Mouse (Mus musculus) midbrain, embryonic 14.5 days (tissue): ENCODE data around the gene Rbfox2. TPM values are rescaled to one million over a fixed set of nuclear protein-coding genes. Genes with fewer than 3 reads are reported as not detected.

Experiments
- ATAC-seq: fragments of 200-750 bp; cut with Nextera tagmentation; 2 replicates; pipeline ENCODE4 v1.8.0; 2017; ENCODE audit warnings: moderate number of reproducible peaks, moderate library complexity; ENCODE audit not compliant: low FRiP score, low TSS enrichment
- DNase-seq: peaks from one replicate; pipeline ENCODE4 v3.0.0-alpha.2; 2015
- H3K27ac ChIP-seq: fragments of 300-500 bp; sonication (generic); replicated peaks from 2 replicates; pipeline ENCODE4 v1.5.1; 2014; ENCODE audit warnings: mild to moderate bottlenecking, low read depth, low read length, moderate library complexity
- H3K27me3 ChIP-seq: fragments of 300-500 bp; sonication (generic); 2 replicates; pipeline ENCODE4 v1.6.1; 2014; ENCODE audit warnings: low read length, control low read depth, mixed read lengths; ENCODE audit not compliant: control insufficient read depth, insufficient read depth
- H3K36me3 ChIP-seq: fragments of 300-500 bp; sonication (generic); 2 replicates; pipeline ENCODE4 v1.6.1; 2014; ENCODE audit warnings: low read length, control low read depth; ENCODE audit not compliant: control insufficient read depth, insufficient read depth
- H3K4me1 ChIP-seq: fragments of 300-500 bp; sonication (generic); 2 replicates; pipeline ENCODE4 v1.6.1; 2014; ENCODE audit warnings: mild to moderate bottlenecking, antibody characterized with exemption, low read length, control low read depth; ENCODE audit not compliant: control insufficient read depth, insufficient read depth
- H3K4me2 ChIP-seq: fragments of 300-500 bp; sonication (generic); 2 replicates; pipeline ENCODE4 v1.6.1; 2014; ENCODE audit warnings: mild to moderate bottlenecking, low read length, moderate library complexity
- H3K4me3 ChIP-seq: fragments of 300-500 bp; sonication (generic); replicated peaks from 2 replicates; pipeline ENCODE4 v1.5.1; 2014; ENCODE audit warnings: low read depth, low read length
- H3K9ac ChIP-seq: fragments of 300-500 bp; sonication (generic); replicated peaks from 2 replicates; pipeline ENCODE4 v1.6.1; 2014; ENCODE audit warnings: mild to moderate bottlenecking, low read length, moderate library complexity
- H3K9me3 ChIP-seq: fragments of 300-500 bp; sonication (generic); 2 replicates; pipeline ENCODE4 v1.6.1; 2016; ENCODE audit warnings: low read length, control low read depth, mixed read lengths; ENCODE audit not compliant: control insufficient read depth
- WGBS: fragments of 180-500 bp; shearing (Covaris S2); extraction: QIAGEN DNeasy Blood & Tissue Kit; methylation state at CpG from one replicate; pipeline ENCODE4 v1.1.7; 2014; 5-methylcytosine and 5-hydroxymethylcytosine counted together
- polyA plus RNA-seq: library from polyadenylated mRNA; unstranded; fragments of >200 nt; fragmentation: Nextera tagmentation; extraction: Ambion mirVana; gene quantifications from 2 replicates; pipeline ENCODE4 v1.2.1, GENCODE M21; 2014

The Rbfox2 gene
- polyA plus RNA-seq, 1 experiment from 2014 or later, result 195 TPM

DNA sequence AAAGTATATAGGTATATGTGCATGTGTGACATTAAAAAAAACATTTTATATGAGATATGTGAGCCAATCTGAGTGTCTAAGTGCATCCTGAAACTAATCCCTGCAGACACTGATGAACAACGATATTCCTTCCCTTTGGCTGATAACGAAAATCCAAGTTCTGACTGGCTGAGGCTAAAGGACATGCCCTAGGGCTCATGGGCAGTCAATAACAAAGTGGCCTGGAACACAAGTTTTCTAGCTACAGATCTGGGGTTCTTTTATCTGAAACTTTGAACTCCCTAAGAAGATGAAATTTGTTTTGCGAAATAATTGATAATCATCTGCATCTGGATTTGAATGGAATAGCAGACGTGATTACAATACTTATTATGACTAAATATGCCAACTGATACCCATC, 66.2 kb downstream of the Rbfox2 start:
- Histone ChIP-seq H3K27ac (no peak overlapping the region), H3K4me1 (peaks cover 22% of the 10 kb centered on the region), H3K9ac (no peak overlapping the region), H3K36me3 (no peaks in the 10 kb centered on the region), H3K27me3 (no peaks in the 10 kb centered on the region), H3K4me3 (no peak overlapping the region), H3K4me2 (no peak overlapping the region), H3K9me3 (no peaks in the 10 kb centered on the region)
- DNase-seq, result no peak
- 82% methylated on average over 4 of the region's 4 CpGs for WGBS
- ATAC-seq, result no peak

DNA sequence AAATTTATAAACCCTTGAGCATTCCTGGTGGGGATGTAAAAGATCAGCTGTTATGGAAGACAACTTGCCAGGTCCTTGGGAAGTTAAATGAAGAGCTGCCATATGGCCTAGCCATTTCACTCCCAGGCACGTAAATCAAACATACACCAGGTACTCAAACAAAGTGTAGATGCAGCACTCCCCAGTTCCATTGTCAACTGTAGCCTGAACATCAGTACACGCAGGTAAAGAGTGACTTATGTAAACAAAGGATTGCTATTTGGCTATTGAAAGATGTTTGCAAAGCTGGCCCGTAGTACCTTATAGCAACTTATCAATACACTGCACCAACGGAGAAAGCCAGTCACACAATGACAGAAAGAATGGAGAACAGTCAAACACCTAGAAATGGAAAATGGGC, 67.2 kb downstream of the Rbfox2 start:
- H3K4me3 ChIP-seq, result no peak overlapping the region
- ATAC-seq, result no peak
- no peaks in the 10 kb centered on the region for H3K36me3 ChIP-seq
- no peak overlapping the region for H3K9ac ChIP-seq
- 0 out of 2 replicates have a peak overlapping the region, but pooled peaks have one; percentile 20 for H3K27ac ChIP-seq
- H3K9me3 ChIP-seq, result no peaks in the 10 kb centered on the region
- no peaks in the 10 kb centered on the region for H3K27me3 ChIP-seq
- 85% methylated on average over 4 of the region's 4 CpGs for WGBS
- H3K4me1 ChIP-seq, result peaks cover 23% of the 10 kb centered on the region
- no peak for DNase-seq
- no peak overlapping the region for H3K4me2 ChIP-seq

DNA sequence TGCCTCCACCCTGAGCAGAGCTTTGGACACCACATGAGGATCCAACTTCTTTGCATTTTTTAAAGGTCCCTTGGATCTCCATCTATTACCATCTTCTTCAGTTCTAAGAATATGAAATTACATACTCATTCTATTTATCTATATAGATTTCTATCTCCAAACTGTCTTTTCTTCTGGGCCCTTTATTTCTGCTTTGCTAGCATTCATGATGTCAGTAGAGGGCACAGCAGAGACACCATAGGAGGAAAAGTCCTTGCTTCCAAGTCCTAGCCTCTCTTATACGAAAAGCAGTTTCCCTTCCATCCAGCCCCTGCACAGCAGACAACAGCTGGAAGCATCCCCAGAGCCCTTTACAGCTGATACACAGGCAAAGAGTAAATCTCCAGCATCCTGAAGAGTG, 69.1 kb downstream of the Rbfox2 start:
- Histone ChIP-seq H3K36me3 (no peaks in the 10 kb centered on the region), H3K27me3 (no peaks in the 10 kb centered on the region), H3K4me2 (no peak overlapping the region), H3K27ac (no peak overlapping the region), H3K9me3 (no peaks in the 10 kb centered on the region), H3K4me3 (no peak overlapping the region), H3K9ac (no peak overlapping the region), H3K4me1 (peaks cover 12% of the 10 kb centered on the region)
- DNase-seq (no peak), ATAC-seq (no peak)
- 51% methylated on average over 1 of the region's 1 CpGs for WGBS

DNA sequence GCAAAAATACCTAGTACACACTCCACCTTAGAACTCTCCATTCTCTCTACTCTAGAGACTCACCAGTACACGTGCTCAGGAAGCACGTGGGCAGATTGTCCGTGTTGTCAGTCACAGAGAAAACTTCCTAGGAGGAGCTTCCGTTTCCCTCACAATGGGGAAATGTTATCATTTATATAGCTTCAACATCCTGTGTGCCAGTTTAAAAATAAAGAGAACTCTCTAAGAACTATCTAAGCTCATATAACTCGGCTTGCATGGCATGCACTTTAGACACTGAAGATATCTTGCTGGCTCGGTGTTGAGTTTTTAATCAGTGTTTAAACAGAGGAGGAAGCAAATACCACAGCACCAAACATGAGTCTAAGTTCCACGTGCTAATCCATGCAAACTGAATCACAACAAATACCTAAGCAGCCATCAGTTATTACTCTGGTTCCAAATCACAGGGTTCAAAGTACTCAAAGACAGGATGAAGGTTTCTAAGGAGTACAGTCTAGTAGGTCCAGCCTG, 70.7 kb downstream of the Rbfox2 start:
- peaks cover 12% of the 10 kb centered on the region for H3K4me1 ChIP-seq
- DNase-seq, result no peak
- no peak overlapping the region for H3K9ac ChIP-seq
- ATAC-seq, result no peak
- H3K4me2 ChIP-seq, result no peak overlapping the region
- no peaks in the 10 kb centered on the region for H3K27me3 ChIP-seq
- no peaks in the 10 kb centered on the region for H3K9me3 ChIP-seq
- H3K4me3 ChIP-seq, result no peak overlapping the region
- H3K27ac ChIP-seq, result no peak overlapping the region
- no peaks in the 10 kb centered on the region for H3K36me3 ChIP-seq
- 84% methylated on average over 7 of the region's 7 CpGs for WGBS

DNA sequence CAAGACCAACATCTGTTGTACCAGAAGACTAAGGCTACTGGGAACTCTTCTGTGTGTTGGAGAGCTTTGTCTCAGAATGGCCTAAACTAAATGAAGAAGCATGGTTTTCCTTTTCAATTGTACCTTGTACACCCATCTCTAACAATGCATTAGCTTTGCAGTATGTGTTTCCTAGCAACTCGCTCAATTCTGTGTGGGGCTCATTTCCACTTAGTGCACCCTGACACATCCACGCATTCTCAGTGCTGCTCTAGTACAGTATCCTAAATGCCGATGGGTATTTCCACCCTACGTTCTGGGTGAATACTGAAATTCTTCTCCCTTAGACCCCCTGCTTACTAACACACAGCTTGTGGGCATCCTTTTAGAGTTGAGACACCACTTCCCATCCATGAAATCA, 71.3 kb downstream of the Rbfox2 start:
- H3K4me1 ChIP-seq, result peaks cover 12% of the 10 kb centered on the region
- H3K4me2 ChIP-seq, result no peak overlapping the region
- no peaks in the 10 kb centered on the region for H3K27me3 ChIP-seq
- no peak for DNase-seq
- H3K9me3 ChIP-seq, result no peaks in the 10 kb centered on the region
- H3K27ac ChIP-seq, result no peak overlapping the region
- no peak for ATAC-seq
- H3K36me3 ChIP-seq, result no peaks in the 10 kb centered on the region
- no peak overlapping the region for H3K9ac ChIP-seq
- no peak overlapping the region for H3K4me3 ChIP-seq
- WGBS, result 83% methylated on average over 4 of the region's 4 CpGs

DNA sequence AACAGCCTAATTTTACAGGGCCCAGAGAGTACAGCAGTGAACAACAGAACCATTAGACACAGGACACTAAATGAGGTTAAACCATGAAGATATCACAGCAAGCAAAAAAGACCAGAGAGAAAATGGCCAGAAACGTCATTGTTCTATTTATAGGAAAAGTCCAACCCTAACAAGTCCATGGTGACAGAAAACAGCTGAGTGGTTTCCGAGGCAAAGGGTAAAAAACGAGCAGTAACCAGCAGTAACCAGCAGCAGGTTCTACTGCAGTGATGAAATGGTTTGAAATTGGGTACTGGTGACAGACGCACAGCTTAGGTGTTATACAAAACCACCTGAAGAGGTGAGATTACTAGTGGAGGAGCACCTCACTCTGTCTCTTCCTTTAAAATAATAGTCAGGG, 72.5 kb downstream of the Rbfox2 start:
- WGBS, result 75% methylated on average over 4 of the region's 4 CpGs
- H3K4me3 ChIP-seq, result no peak overlapping the region
- H3K27me3 ChIP-seq, result no peaks in the 10 kb centered on the region
- H3K27ac ChIP-seq, result no peak overlapping the region
- DNase-seq, result no peak
- H3K9me3 ChIP-seq, result no peaks in the 10 kb centered on the region
- H3K9ac ChIP-seq, result no peak overlapping the region
- ATAC-seq, result no peak
- no peaks in the 10 kb centered on the region for H3K36me3 ChIP-seq
- H3K4me2 ChIP-seq, result no peak overlapping the region
- H3K4me1 ChIP-seq, result peaks cover 7% of the 10 kb centered on the region

DNA sequence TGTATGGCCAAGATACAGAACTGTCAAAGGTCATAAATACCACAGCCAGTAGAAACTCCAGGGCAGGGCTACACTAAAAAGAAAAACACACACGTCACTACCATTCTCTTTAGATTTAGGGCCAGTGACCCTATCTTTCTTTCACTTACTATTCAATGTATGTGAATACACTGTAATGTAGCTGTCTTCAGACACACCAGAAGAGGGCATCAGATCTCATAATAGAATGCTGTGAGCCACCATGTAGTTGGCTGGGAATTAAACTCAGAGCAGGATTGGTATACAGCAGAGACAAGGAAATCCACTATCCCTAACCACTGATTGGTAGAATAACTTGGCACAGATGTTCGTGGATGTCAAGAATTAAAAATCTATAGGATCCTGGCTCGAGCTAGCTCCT, 76.7 kb downstream of the Rbfox2 start:
- H3K9ac ChIP-seq, result no peak overlapping the region
- no peak for DNase-seq
- WGBS, result 81% methylated on average over 3 of the region's 3 CpGs
- ATAC-seq, result no peak
- H3K9me3 ChIP-seq, result no peaks in the 10 kb centered on the region
- no peak overlapping the region for H3K4me2 ChIP-seq
- H3K27ac ChIP-seq, result no peak overlapping the region
- H3K27me3 ChIP-seq, result no peaks in the 10 kb centered on the region
- H3K36me3 ChIP-seq, result no peaks in the 10 kb centered on the region
- H3K4me1 ChIP-seq, result no peaks in the 10 kb centered on the region; the same call in 1 of the 2 replicates
- no peak overlapping the region for H3K4me3 ChIP-seq

DNA sequence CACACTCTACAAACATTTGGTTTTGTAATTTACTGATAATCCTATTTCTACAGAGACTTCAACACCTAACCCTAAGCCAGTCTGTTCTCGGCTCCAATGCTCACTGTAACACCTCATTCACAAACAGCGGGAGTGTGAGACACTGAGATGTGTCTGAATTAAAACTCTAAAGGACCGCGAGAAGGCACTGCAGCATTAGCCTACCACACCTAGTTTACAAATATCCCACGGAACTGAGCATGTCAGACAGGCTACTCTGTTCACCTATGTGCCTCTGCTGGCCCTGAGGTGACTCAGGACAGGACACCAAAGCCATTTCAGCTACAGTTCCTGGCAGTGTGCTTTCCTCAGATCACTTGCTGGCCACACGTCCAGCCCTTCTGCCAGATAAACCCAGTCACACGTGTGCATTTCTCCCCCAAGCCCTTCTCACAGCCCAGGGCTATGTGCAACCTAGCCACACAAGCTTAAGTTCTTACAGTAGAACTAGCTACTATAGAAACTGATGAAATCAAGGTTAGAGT, 79.9 kb downstream of the Rbfox2 start:
- H3K9ac ChIP-seq, result no peak overlapping the region
- no peak overlapping the region for H3K27ac ChIP-seq
- DNase-seq, result no peak
- no peak overlapping the region for H3K4me3 ChIP-seq
- H3K36me3 ChIP-seq, result no peaks in the 10 kb centered on the region
- H3K27me3 ChIP-seq, result no peaks in the 10 kb centered on the region
- no peak for ATAC-seq
- no peak overlapping the region for H3K4me2 ChIP-seq
- WGBS, result 66% methylated on average over 7 of the region's 7 CpGs
- no peaks in the 10 kb centered on the region for H3K9me3 ChIP-seq
- H3K4me1 ChIP-seq, result 0 out of 2 replicates have a peak, but pooled peaks cover 2% of the 10 kb centered on the region

DNA sequence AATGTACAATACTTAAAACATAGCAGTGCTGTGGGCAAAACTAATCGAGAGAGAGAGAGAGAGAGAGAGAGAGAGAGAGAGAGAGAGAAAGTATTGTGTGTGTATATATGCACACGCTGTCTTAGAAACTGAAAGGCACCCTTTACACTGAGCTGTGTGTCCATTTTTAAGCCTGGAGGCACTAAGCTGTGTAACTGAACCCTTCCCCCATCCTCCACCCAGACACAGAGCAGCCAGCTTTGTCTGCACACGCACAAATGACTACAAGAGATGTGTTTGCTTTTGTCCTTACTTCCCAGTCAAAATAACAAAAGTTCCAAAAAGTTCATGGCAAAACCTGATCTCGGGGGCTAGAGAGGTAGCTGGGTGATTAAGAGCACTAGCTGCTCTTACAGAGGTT, 80.9 kb downstream of the Rbfox2 start:
- Histone ChIP-seq H3K4me2 (no peak overlapping the region), H3K36me3 (no peaks in the 10 kb centered on the region), H3K27me3 (no peaks in the 10 kb centered on the region), H3K9ac (no peak overlapping the region), H3K27ac (no peak overlapping the region), H3K4me3 (no peak overlapping the region), H3K9me3 (no peaks in the 10 kb centered on the region), H3K4me1 (0 out of 2 replicates have a peak, but pooled peaks cover 2% of the 10 kb centered on the region)
- 51% methylated on average over 4 of the region's 4 CpGs for WGBS
- DNase-seq, result peak; percentile 34
- no peak for ATAC-seq
